Comparison of ENCODE assay signal across 8 mouse cellular contexts in genomic region chr19:44562652-44563206, GRCm38 (mm10). TPM values are rescaled to one million over a fixed set of nuclear protein-coding genes. Genes with fewer than 3 reads are reported as not detected.
DNase-seq lines count a peak whose midpoint lies in the region; ATAC-seq and TF ChIP-seq lines count a peak whose summit lies in the region.

Hif1an (plus strand) TSS chr19:44562850.

- peak within 1 kb of the TSS; percentile 62 for H3K27ac ChIP-seq in forebrain, embryonic 12.5 days
- peak within 1 kb of the TSS; percentile 77 for H3K27ac ChIP-seq in heart, postnatal 0 days (ENCODE audit: low read depth)
- peak within 1 kb of the TSS; percentile 50 for H3K27ac ChIP-seq in liver, embryonic 16.5 days (ENCODE audit: low read length)
- H3K27ac ChIP-seq in neural tube, embryonic 13.5 days (replicated peaks): peak within 1 kb of the TSS; percentile 77
- peak within 1 kb of the TSS; percentile 79; the same call in 1 of the 2 replicates for H3K27ac ChIP-seq in testis, adult 2 months (ENCODE audit: control insufficient read depth, insufficient read depth, low read depth, low read length)

- peaks cover 3% of the 10 kb centered on the region; the same call in 1 of the 2 replicates for H3K27me3 ChIP-seq in E14TG2a.4 (ENCODE audit: insufficient read depth, low read length)
- peaks cover 17% of the 10 kb centered on the region for H3K27me3 ChIP-seq in forebrain, embryonic 12.5 days
- H3K27me3 ChIP-seq in heart, postnatal 0 days (ENCODE audit: control insufficient read depth, insufficient read depth, low read length): no peaks in the 10 kb centered on the region
- H3K27me3 ChIP-seq in liver, embryonic 16.5 days (ENCODE audit: control insufficient read depth, insufficient read depth, low read depth, low read length): no peaks in the 10 kb centered on the region; the same call in 1 of the 2 replicates
- peaks cover 17% of the 10 kb centered on the region for H3K27me3 ChIP-seq in neural tube, embryonic 13.5 days
- H3K27me3 ChIP-seq in testis, adult 2 months (ENCODE audit: control insufficient read depth, insufficient read depth, low read length): no peaks in the 10 kb centered on the region

- DNase-seq in c-Kit-positive CD71-positive TER-119-positive erythroid progenitor cells, embryonic 14.5 days (ENCODE audit: low spot score): peak; percentile 97
- DNase-seq in heart, postnatal 0 days (ENCODE audit: low spot score): peak; percentile 95
- DNase-seq in kidney, postnatal 4 days: peak; percentile 96 to 97

- peak; percentile 87 for TF ChIP-seq POLR2A in testis, adult 2 months (IDR thresholded peaks at IDR 0.05; ENCODE audit: control insufficient read depth, low read depth, low read length)

- ATAC-seq in forebrain, embryonic 12.5 days (ENCODE audit: low FRiP score): peak; percentile 99
- ATAC-seq in heart, postnatal 0 days (ENCODE audit: insufficient read depth, low read depth): peak; percentile 99
- peak; percentile 99 for ATAC-seq in liver, embryonic 16.5 days (ENCODE audit: low read depth)
- ATAC-seq in neural tube, embryonic 13.5 days (ENCODE audit: low read depth): peak; percentile 98

- H3K4me3 ChIP-seq in E14TG2a.4 (replicated peaks; ENCODE audit: low read length): peak within 1 kb of the TSS; percentile 91
- H3K4me3 ChIP-seq in forebrain, embryonic 12.5 days (replicated peaks): peak within 1 kb of the TSS; percentile 80
- H3K4me3 ChIP-seq in heart, postnatal 0 days (ENCODE audit: low read depth, low read length): peak within 1 kb of the TSS; percentile 87
- H3K4me3 ChIP-seq in liver, embryonic 16.5 days (ENCODE audit: low read depth, low read length): peak within 1 kb of the TSS; percentile 72
- H3K4me3 ChIP-seq in neural tube, embryonic 13.5 days: peak within 1 kb of the TSS; percentile 64
- peak within 1 kb of the TSS; percentile 93 for H3K4me3 ChIP-seq in testis, adult 2 months (ENCODE audit: control insufficient read depth, low read depth, low read length)

- TF ChIP-seq EP300 in heart, postnatal 0 days (IDR thresholded peaks at IDR 0.05; ENCODE audit: low read depth): peak; percentile 50; the same call in 1 of the 2 replicates

- no peaks in the 10 kb centered on the region for H3K9me3 ChIP-seq in E14TG2a.4 (ENCODE audit: low read length)
- no peaks in the 10 kb centered on the region for H3K9me3 ChIP-seq in forebrain, embryonic 12.5 days
- H3K9me3 ChIP-seq in heart, postnatal 0 days (replicated peaks; ENCODE audit: control insufficient read depth, low read length): no peaks in the 10 kb centered on the region
- H3K9me3 ChIP-seq in liver, embryonic 16.5 days (replicated peaks; ENCODE audit: control insufficient read depth, low read length): no peaks in the 10 kb centered on the region
- no peaks in the 10 kb centered on the region for H3K9me3 ChIP-seq in neural tube, embryonic 13.5 days

- H3K9ac ChIP-seq in forebrain, embryonic 12.5 days: peak within 1 kb of the TSS; percentile 59
- peak within 1 kb of the TSS; percentile 65 for H3K9ac ChIP-seq in heart, postnatal 0 days (replicated peaks; ENCODE audit: low read depth, low read length)
- peak within 1 kb of the TSS; percentile 59 for H3K9ac ChIP-seq in liver, embryonic 16.5 days (ENCODE audit: low read depth, low read length)
- peak within 1 kb of the TSS; percentile 78 for H3K9ac ChIP-seq in neural tube, embryonic 13.5 days

- H3K36me3 ChIP-seq in E14TG2a.4 (ENCODE audit: insufficient read depth, low read length): peaks cover 39% of the 10 kb centered on the region
- peaks cover 26% of the 10 kb centered on the region for H3K36me3 ChIP-seq in forebrain, embryonic 12.5 days (replicated peaks)
- H3K36me3 ChIP-seq in heart, postnatal 0 days (replicated peaks; ENCODE audit: control insufficient read depth, insufficient read depth, low read length): peaks cover 23% of the 10 kb centered on the region
- H3K36me3 ChIP-seq in liver, embryonic 16.5 days (ENCODE audit: control insufficient read depth, insufficient read depth): peaks cover 14% of the 10 kb centered on the region
- H3K36me3 ChIP-seq in neural tube, embryonic 13.5 days: peaks cover 32% of the 10 kb centered on the region
- H3K36me3 ChIP-seq in testis, adult 2 months (ENCODE audit: control insufficient read depth, insufficient read depth, low read length): peaks cover 1% of the 10 kb centered on the region; the same call in 1 of the 2 replicates

- H3K4me1 ChIP-seq in E14TG2a.4 (replicated peaks; ENCODE audit: low read depth, low read length): peaks cover 17% of the 10 kb centered on the region
- peaks cover 17% of the 10 kb centered on the region for H3K4me1 ChIP-seq in forebrain, embryonic 12.5 days
- peaks cover 17% of the 10 kb centered on the region for H3K4me1 ChIP-seq in heart, postnatal 0 days (ENCODE audit: control insufficient read depth, insufficient read depth)
- H3K4me1 ChIP-seq in liver, embryonic 16.5 days (ENCODE audit: control insufficient read depth, low read depth, low read length): peaks cover 13% of the 10 kb centered on the region
- peaks cover 33% of the 10 kb centered on the region for H3K4me1 ChIP-seq in neural tube, embryonic 13.5 days (replicated peaks)
- H3K4me1 ChIP-seq in testis, adult 2 months (ENCODE audit: control insufficient read depth, insufficient read depth, low read length): peaks cover 2% of the 10 kb centered on the region

- H3K4me2 ChIP-seq in forebrain, embryonic 12.5 days: peak within 1 kb of the TSS; percentile 77
- H3K4me2 ChIP-seq in heart, postnatal 0 days (ENCODE audit: low read depth, low read length): peak within 1 kb of the TSS; percentile 80
- H3K4me2 ChIP-seq in liver, embryonic 16.5 days (ENCODE audit: low read depth, low read length): peak within 1 kb of the TSS; percentile 76
- peak within 1 kb of the TSS; percentile 75 for H3K4me2 ChIP-seq in neural tube, embryonic 13.5 days

- under 1% methylated on average over 33 of the region's 33 CpGs for WGBS in forebrain, embryonic 12.5 days
- WGBS in heart, postnatal 0 days: under 1% methylated on average over 33 of the region's 33 CpGs
- WGBS in liver, embryonic 16.5 days (ENCODE audit: insufficient replicate concordance): under 1% methylated on average over 33 of the region's 33 CpGs
- under 1% methylated on average over 33 of the region's 33 CpGs for WGBS in neural tube, embryonic 13.5 days

- TF ChIP-seq CTCF in E14TG2a.4 (conservative IDR thresholded peaks at IDR 0.05; ENCODE audit: low read length): peak; percentile 91
- TF ChIP-seq CTCF in heart, postnatal 0 days (IDR thresholded peaks at IDR 0.05; ENCODE audit: low read depth): peak; percentile 94
- peak; percentile 96 for TF ChIP-seq CTCF in testis, adult 2 months (IDR thresholded peaks at IDR 0.05; ENCODE audit: control insufficient read depth, insufficient read depth, insufficient replicate concordance, low read depth, low read length)

RNA-seq across cellular contexts. Expression of gene Hif1an, which starts in this region (rescaled TPM):
- 46.5 and 48.9 TPM in 2 replicates for polyA plus RNA-seq in forebrain, embryonic 12.5 days (2016; fragmentation: Nextera tagmentation; extraction: Ambion mirVana)
- 10.5 and 16.9 TPM in 2 replicates for total RNA-seq in heart, postnatal 0 days (2014; rRNA removed; ENCODE audit: low replicate concordance)
- polyA plus RNA-seq in heart, postnatal 0 days (2015; fragmentation: Nextera tagmentation; extraction: Ambion mirVana): 14.4 and 15.9 TPM in 2 replicates
- 11.2 and 11.3 TPM in 2 replicates for polyA plus RNA-seq in liver, embryonic 16.5 days (2015; fragmentation: Nextera tagmentation; extraction: Ambion mirVana)
- polyA plus RNA-seq in neural tube, embryonic 13.5 days (2015; fragmentation: Nextera tagmentation; extraction: Ambion mirVana): 24.5 and 26.0 TPM in 2 replicates
- polyA plus RNA-seq in testis, adult 2 months (2012; rRNA removed): 17.0 and 19.2 TPM in 2 replicates

Comparison
In these comparisons a context has a peak if more than half of its experiments do, and no peak if none do; other contexts are left out.
1. Peak in every context shown above with its lines: DNase-seq, ATAC-seq, H3K4me3 ChIP-seq and H3K27ac ChIP-seq.